Mouse (Mus musculus) E14TG2a.4 (cell line): ENCODE results near the gene Gsg1l.

Experiments used
- H3K27me3 ChIP-seq: 2 replicates; pipeline ENCODE4 v1.6.1; 2014; ENCODE audit warnings: low read length, control low read depth; ENCODE audit not compliant: insufficient read depth
- H3K36me3 ChIP-seq: 2 replicates; pipeline ENCODE4 v1.6.1; 2014; ENCODE audit warnings: low read length, control low read depth; ENCODE audit not compliant: insufficient read depth
- H3K4me1 ChIP-seq: replicated peaks from 2 replicates; pipeline ENCODE4 v1.6.1; 2014; ENCODE audit warnings: low read depth, low read length, control low read depth
- H3K4me3 ChIP-seq: replicated peaks from 2 replicates; pipeline ENCODE4 v1.5.1; 2014; ENCODE audit warnings: mild to moderate bottlenecking, low read length
- H3K9me3 ChIP-seq: 2 replicates; pipeline ENCODE4 v1.6.1; 2014; ENCODE audit warnings: low read length, control low read depth
- CTCF ChIP-seq: conservative IDR thresholded peaks from 2 replicates; pipeline ENCODE4 v1.5.1; 2014; ENCODE audit warnings: low read length
- NANOG ChIP-seq: IDR thresholded peaks from 2 replicates; pipeline ENCODE4 v1.6.1; 2014; ENCODE audit warnings: borderline replicate concordance, low read length, mixed read lengths
- POU5F1 ChIP-seq: IDR thresholded peaks from 2 replicates; pipeline ENCODE4 v1.6.1; 2014; ENCODE audit warnings: low read length, borderline replicate concordance

Gene Gsg1l

GRCm38 (mm10) chr7:126031598-126032364 lies 50.4 kb downstream of the Gsg1l start:
- no peak for TF ChIP-seq CTCF
- TF ChIP-seq POU5F1, result no peak
- TF ChIP-seq NANOG, result no peak
- H3K27me3 ChIP-seq, result no peaks in the 10 kb centered on the region; the same call in 1 of the 2 replicates
- no peaks in the 10 kb centered on the region for H3K9me3 ChIP-seq

GRCm38 (mm10) chr7:126027410-126027809 lies 54.8 kb downstream of the Gsg1l start:
- Histone ChIP-seq H3K27me3 (no peaks in the 10 kb centered on the region), H3K36me3 (no peaks in the 10 kb centered on the region), H3K4me1 (peaks cover 9% of the 10 kb centered on the region), H3K9me3 (no peaks in the 10 kb centered on the region), H3K4me3 (no peak overlapping the region)
- TF ChIP-seq NANOG, result no peak
- TF ChIP-seq CTCF, result no peak
- TF ChIP-seq POU5F1, result no peak

More at GRCm38 (mm10) chr7:126031598-126032364, 50.4 kb downstream of the Gsg1l start:
- no peak overlapping the region for H3K4me3 ChIP-seq
- H3K36me3 ChIP-seq, result no peaks in the 10 kb centered on the region
- H3K4me1 ChIP-seq, result peaks cover 12% of the 10 kb centered on the region

GRCm38 (mm10) chr7:126026600-126026999 lies 55.6 kb downstream of the Gsg1l start:
- H3K9me3 ChIP-seq, result no peaks in the 10 kb centered on the region
- no peaks in the 10 kb centered on the region for H3K27me3 ChIP-seq
- H3K36me3 ChIP-seq, result no peaks in the 10 kb centered on the region
- H3K4me1 ChIP-seq, result peaks cover 3% of the 10 kb centered on the region
- no peak overlapping the region for H3K4me3 ChIP-seq
- TF ChIP-seq NANOG (no peak), CTCF (0 out of 2 replicates have a peak, but pooled peaks have one; percentile 13), POU5F1 (no peak)

GRCm38 (mm10) chr7:126019966-126020365 lies 62.2 kb downstream of the Gsg1l start:
- no peak for TF ChIP-seq POU5F1
- Histone ChIP-seq H3K36me3 (no peaks in the 10 kb centered on the region), H3K4me1 (no peaks in the 10 kb centered on the region), H3K9me3 (no peaks in the 10 kb centered on the region), H3K27me3 (peaks cover 4% of the 10 kb centered on the region; the same call in 1 of the 2 replicates), H3K4me3 (no peak overlapping the region)

- Histone ChIP-seq H3K9me3 (no peaks in the 10 kb centered on the region), H3K4me1 (no peaks in the 10 kb centered on the region), H3K27me3 (peaks cover 4% of the 10 kb centered on the region; the same call in 1 of the 2 replicates), H3K36me3 (no peaks in the 10 kb centered on the region), H3K4me3 (no peak overlapping the region)
- TF ChIP-seq CTCF (no peak), POU5F1 (no peak), NANOG (no peak)
Measured at GRCm38 (mm10) chr7:126019321-126019720, 62.9 kb downstream of the Gsg1l start.

- no peaks in the 10 kb centered on the region for H3K4me1 ChIP-seq
- no peak overlapping the region for H3K4me3 ChIP-seq
- H3K27me3 ChIP-seq, result peaks cover 4% of the 10 kb centered on the region; the same call in 1 of the 2 replicates
- no peaks in the 10 kb centered on the region for H3K36me3 ChIP-seq
- H3K9me3 ChIP-seq, result no peaks in the 10 kb centered on the region
- TF ChIP-seq POU5F1, result no peak
- no peak for TF ChIP-seq CTCF
- no peak for TF ChIP-seq NANOG
Measured at GRCm38 (mm10) chr7:126017455-126017854, 64.8 kb downstream of the Gsg1l start.

- Histone ChIP-seq H3K9me3 (no peaks in the 10 kb centered on the region), H3K36me3 (no peaks in the 10 kb centered on the region), H3K4me1 (no peaks in the 10 kb centered on the region), H3K27me3 (peaks cover 19% of the 10 kb centered on the region; the same call in 1 of the 2 replicates), H3K4me3 (no peak overlapping the region)
- TF ChIP-seq NANOG, result no peak
- TF ChIP-seq CTCF, result no peak
- TF ChIP-seq POU5F1, result no peak
Measured at GRCm38 (mm10) chr7:126012325-126013021, 69.7 kb downstream of the Gsg1l start.

- Histone ChIP-seq H3K4me3 (no peak overlapping the region), H3K9me3 (no peaks in the 10 kb centered on the region), H3K27me3 (peaks cover 19% of the 10 kb centered on the region; the same call in 1 of the 2 replicates), H3K36me3 (no peaks in the 10 kb centered on the region), H3K4me1 (no peaks in the 10 kb centered on the region)
- TF ChIP-seq CTCF, result no peak
- TF ChIP-seq NANOG, result no peak
- TF ChIP-seq POU5F1, result no peak
Measured at GRCm38 (mm10) chr7:126008789-126009148, 73.4 kb downstream of the Gsg1l start.
